Mouse (Mus musculus) intestine, embryonic 16.5 days (tissue): Measurements from ENCODE around the gene Nckipsd. TPM values are rescaled to one million over a fixed set of nuclear protein-coding genes. Genes with fewer than 3 reads are reported as not detected.

ENCODE experiments used
- ATAC-seq: fragments of 200-750 bp; cut with Nextera tagmentation; 2 replicates; pipeline ENCODE4 v1.8.0; 2017; ENCODE audit warnings: moderate TSS enrichment, moderate library complexity
- H3K27ac ChIP-seq: fragments of 300-500 bp; sonication (generic); 2 replicates; pipeline ENCODE4 v1.5.1; 2014; ENCODE audit warnings: mild to moderate bottlenecking, low read length
- H3K27me3 ChIP-seq: fragments of 300-500 bp; sonication (generic); replicated peaks from 2 replicates; pipeline ENCODE4 v1.6.1; 2014; ENCODE audit warnings: low read length, control low read depth, mixed read lengths; ENCODE audit not compliant: control insufficient read depth, insufficient read depth
- H3K36me3 ChIP-seq: fragments of 300-500 bp; sonication (generic); 2 replicates; pipeline ENCODE4 v1.6.1; 2014; ENCODE audit warnings: low read length, control low read depth; ENCODE audit not compliant: control insufficient read depth, insufficient read depth
- H3K4me1 ChIP-seq: fragments of 300-500 bp; sonication (generic); 2 replicates; pipeline ENCODE4 v1.6.1; 2014; ENCODE audit warnings: low read length, control low read depth, mixed read lengths; ENCODE audit not compliant: control insufficient read depth, insufficient read depth
- H3K4me2 ChIP-seq: fragments of 300-500 bp; sonication (generic); 2 replicates; pipeline ENCODE4 v1.6.1; 2014; ENCODE audit warnings: low read depth, low read length, control low read depth
- H3K4me3 ChIP-seq: fragments of 300-500 bp; sonication (generic); 2 replicates; pipeline ENCODE4 v1.5.1; 2014; ENCODE audit warnings: mild to moderate bottlenecking, low read length
- H3K9ac ChIP-seq: fragments of 300-500 bp; sonication (generic); 2 replicates; pipeline ENCODE4 v1.6.1; 2014; ENCODE audit warnings: low read depth, low read length
- H3K9me3 ChIP-seq: fragments of 300-500 bp; sonication (generic); 2 replicates; pipeline ENCODE4 v1.6.1; 2016; ENCODE audit warnings: low read length, control low read depth; ENCODE audit not compliant: control insufficient read depth
- WGBS: fragments of 180-500 bp; shearing (Covaris S2); extraction: QIAGEN DNeasy Blood & Tissue Kit; methylation state at CpG from one replicate; pipeline ENCODE4 v1.1.7; 2014; 5-methylcytosine and 5-hydroxymethylcytosine counted together
- microRNA-seq: library from miRNA; unstranded; fragments of <30 nt; microRNA quantifications from one replicate; pipeline ENCODE4, GENCODE M21; 2016
- polyA plus RNA-seq: library from polyadenylated mRNA; unstranded; fragments of >200 nt; fragmentation: Nextera tagmentation; extraction: Ambion mirVana; gene quantifications from 2 replicates; pipeline ENCODE4 v1.2.1, GENCODE M21; 2015

The Nckipsd gene
- polyA plus RNA-seq, 1 experiment from 2014 or later = 11.3 TPM

DNA sequence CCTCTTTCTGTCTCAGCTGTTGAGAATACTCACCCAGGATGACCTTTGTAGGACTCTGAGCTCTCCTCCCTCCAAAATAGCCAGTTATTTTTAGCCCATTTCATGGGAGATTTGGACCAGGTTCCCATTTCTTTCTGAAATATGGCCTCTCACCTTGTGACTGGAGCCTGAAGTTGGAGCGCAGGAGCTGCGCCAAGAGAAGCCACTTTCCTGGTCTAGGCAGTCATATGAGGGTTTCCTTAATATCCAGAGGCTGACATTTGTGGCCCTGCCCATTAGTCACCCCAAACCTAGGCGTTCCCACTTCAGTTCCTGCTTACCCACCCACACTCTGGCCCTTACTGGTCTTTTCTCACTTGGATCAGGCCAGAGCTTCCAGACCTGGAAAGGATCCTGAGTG lies 44.8 kb downstream of the Nckipsd start, which contains the start of gene Slc26a6:
Gene Slc26a6, plus strand, starts transcription at position 308 of the 400 bp plus-strand sequence.
- H3K36me3 ChIP-seq = no peaks in the 10 kb centered on the region
- H3K4me2 ChIP-seq = peak within 1 kb of the TSS; percentile 81
- H3K9ac ChIP-seq = peak within 1 kb of the TSS; percentile 73
- H3K9me3 ChIP-seq = no peaks in the 10 kb centered on the region
- peaks cover 13% of the 10 kb centered on the region for H3K4me1 ChIP-seq
- peak within 1 kb of the TSS; percentile 83 for H3K27ac ChIP-seq
- WGBS = 83% methylated on average over 3 of the region's 3 CpGs
- H3K4me3 ChIP-seq = peak within 1 kb of the TSS; percentile 72
- no peaks in the 10 kb centered on the region for H3K27me3 ChIP-seq
- ATAC-seq = no peak

DNA sequence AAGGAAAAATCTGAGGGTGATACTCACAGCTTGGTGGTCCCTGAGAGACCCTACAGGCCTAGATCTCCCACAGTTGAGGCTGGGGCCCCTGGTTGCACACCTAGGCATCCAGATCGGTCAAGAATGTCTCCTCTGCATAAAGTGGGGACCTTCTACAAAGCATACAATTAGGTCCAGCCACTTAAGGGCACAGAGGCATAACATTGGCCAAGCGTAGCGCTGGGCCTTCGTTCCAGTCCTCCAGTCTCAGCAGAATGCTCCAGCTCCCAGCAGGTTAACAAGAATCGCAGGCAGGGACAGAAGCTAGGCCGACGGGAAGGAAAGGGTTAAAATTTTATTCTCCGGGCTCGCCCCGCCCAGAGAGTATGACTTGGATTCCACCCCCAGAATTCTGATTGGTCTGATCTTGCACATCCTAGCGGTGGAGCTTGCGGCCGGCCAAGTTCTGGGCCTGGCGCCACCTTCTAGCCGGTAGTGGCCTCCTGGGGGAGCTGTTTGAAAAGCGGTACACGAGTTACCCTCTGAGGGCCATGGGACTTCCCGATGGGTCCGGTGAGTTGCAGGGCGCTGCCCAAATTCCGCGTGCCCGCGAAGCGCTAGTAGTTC lies 45.6 kb downstream of the Nckipsd start:
- Histone ChIP-seq H3K4me1 (peaks cover 18% of the 10 kb centered on the region), H3K27ac (peak overlapping the region; percentile 83), H3K9me3 (no peaks in the 10 kb centered on the region), H3K36me3 (no peaks in the 10 kb centered on the region), H3K9ac (peak overlapping the region; percentile 73), H3K27me3 (no peaks in the 10 kb centered on the region), H3K4me2 (peak overlapping the region; percentile 81), H3K4me3 (peak overlapping the region; percentile 72)
- 3% methylated on average over 25 of the region's 25 CpGs for WGBS
- ATAC-seq = peak; percentile 93

DNA sequence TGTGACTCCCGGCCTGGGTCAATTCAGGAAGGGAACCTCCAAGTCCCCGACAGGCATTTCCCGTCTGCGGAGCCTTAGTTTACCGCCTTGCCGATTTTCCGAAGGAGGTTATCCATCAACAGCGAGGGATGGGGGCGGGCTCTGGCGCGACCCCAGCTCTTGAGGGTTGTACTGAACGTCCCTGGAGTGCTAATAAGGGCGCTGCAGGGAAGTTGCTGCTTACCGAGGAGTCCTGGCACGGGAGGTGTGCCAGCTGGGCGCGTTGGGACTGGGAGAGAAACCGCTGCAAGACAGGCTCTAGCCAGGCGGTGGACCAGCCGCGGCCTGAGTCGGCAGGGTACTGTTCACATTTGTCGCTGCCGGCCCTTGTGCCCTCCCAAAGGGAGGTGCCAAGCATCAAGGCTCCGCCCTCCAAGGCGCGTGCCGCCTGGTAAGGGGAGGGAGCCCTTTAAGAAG lies 46.1 kb downstream of the Nckipsd start:
- peak overlapping the region; percentile 81 for H3K4me2 ChIP-seq
- peak overlapping the region; percentile 73 for H3K9ac ChIP-seq
- H3K4me3 ChIP-seq = peak overlapping the region; percentile 72
- no peaks in the 10 kb centered on the region for H3K36me3 ChIP-seq
- no peaks in the 10 kb centered on the region for H3K9me3 ChIP-seq
- under 1% methylated on average over 28 of the region's 28 CpGs for WGBS
- H3K4me1 ChIP-seq = peaks cover 18% of the 10 kb centered on the region
- peak overlapping the region; percentile 83 for H3K27ac ChIP-seq
- peak; percentile 87 for ATAC-seq
- H3K27me3 ChIP-seq = no peaks in the 10 kb centered on the region

GRCm38 (mm10) chr9:108855335-108855734 lies 47.2 kb downstream of the Nckipsd start:
- peak; percentile 61 for ATAC-seq
- peak overlapping the region; percentile 72 for H3K4me3 ChIP-seq
- no peaks in the 10 kb centered on the region for H3K9me3 ChIP-seq
- peaks cover 18% of the 10 kb centered on the region for H3K4me1 ChIP-seq
- no peaks in the 10 kb centered on the region for H3K27me3 ChIP-seq
- H3K4me2 ChIP-seq = peak overlapping the region; percentile 81
- peak overlapping the region; percentile 83 for H3K27ac ChIP-seq
- H3K9ac ChIP-seq = peak overlapping the region; percentile 73; the same call in 1 of the 2 replicates
- WGBS = 46% methylated on average over 5 of the region's 5 CpGs
- no peaks in the 10 kb centered on the region for H3K36me3 ChIP-seq

DNA sequence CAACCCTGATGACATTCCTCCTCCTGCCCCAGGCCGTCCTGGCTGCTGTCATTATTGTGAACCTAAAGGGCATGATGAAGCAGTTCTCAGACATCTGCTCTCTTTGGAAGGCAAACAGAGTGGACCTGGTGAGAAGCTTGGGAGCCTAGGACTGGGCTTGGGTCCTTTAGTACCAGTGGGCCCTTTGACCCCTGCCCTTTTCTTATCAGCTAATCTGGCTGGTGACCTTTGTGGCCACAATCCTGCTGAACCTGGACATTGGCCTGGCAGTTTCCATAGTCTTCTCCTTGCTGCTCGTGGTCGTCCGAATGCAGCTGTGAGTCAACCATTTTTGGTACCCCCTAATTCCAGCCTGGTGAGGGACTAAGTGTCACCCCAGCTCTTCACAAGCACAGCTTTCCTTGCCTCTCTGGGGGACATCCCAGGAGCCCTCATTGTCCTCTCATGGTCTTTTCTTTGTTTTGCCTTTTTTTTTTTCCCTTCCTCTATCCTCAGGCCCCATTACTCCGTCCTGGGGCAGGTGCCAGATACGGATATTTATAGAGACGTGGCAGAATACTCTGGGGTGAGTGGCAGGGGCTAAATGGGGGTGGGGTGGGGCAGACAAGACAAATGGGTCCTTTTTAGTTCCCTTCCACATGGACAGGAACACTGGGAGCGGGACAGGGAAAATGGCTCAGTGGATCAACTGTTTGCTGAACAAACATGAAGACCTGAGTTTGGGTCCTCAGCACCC lies 50.8 kb downstream of the Nckipsd start:
- Histone ChIP-seq H3K4me1 (peaks cover 7% of the 10 kb centered on the region; the same call in 1 of the 2 replicates), H3K4me2 (no peak overlapping the region), H3K9ac (0 out of 2 replicates have a peak overlapping the region, but pooled peaks have one; percentile 19), H3K36me3 (peaks cover 4% of the 10 kb centered on the region; the same call in 1 of the 2 replicates), H3K4me3 (no peak overlapping the region), H3K27me3 (no peaks in the 10 kb centered on the region), H3K9me3 (no peaks in the 10 kb centered on the region), H3K27ac (no peak overlapping the region)
- ATAC-seq = no peak
- 70% methylated on average over 8 of the region's 8 CpGs for WGBS

Small RNA genes within 50 kb of the gene (microRNA-seq; reads per million reads assigned to microRNA genes)
- not detected for gene Gm23156

Other genes starting within 250 kb of the Nckipsd start
- gene Impdh2, start 248.1 kb upstream of the Nckipsd start, polyA plus RNA-seq = 149 and 173 TPM in 2 replicates
- gene Ndufaf3, start 240.9 kb upstream of the Nckipsd start, polyA plus RNA-seq = 41.1 and 42.1 TPM in 2 replicates
- gene Dalrd3, start 238.5 kb upstream of the Nckipsd start, polyA plus RNA-seq = 100 and 115 TPM in 2 replicates
- 60.7 and 64.4 TPM in 2 replicates for gene Wdr6, start 229.6 kb upstream of the Nckipsd start, polyA plus RNA-seq
- gene P4htm, start 210.7 kb upstream of the Nckipsd start, polyA plus RNA-seq = 4.5 and 5.0 TPM in 2 replicates
- 41.2 and 42.9 TPM in 2 replicates for gene Arih2, start 159.0 kb upstream of the Nckipsd start, polyA plus RNA-seq
- 111 and 117 TPM in 2 replicates for gene Slc25a20, start 146.3 kb upstream of the Nckipsd start, polyA plus RNA-seq
- 32.8 and 36.9 TPM in 2 replicates for gene Prkar2a, start 119.1 kb upstream of the Nckipsd start, polyA plus RNA-seq
- 57.2 and 59.4 TPM in 2 replicates for gene Ip6k2, start 24.6 kb upstream of the Nckipsd start, polyA plus RNA-seq
- 0.47 and 0.61 TPM in 2 replicates for gene Celsr3, start 18.0 kb downstream of the Nckipsd start, polyA plus RNA-seq
- gene Slc26a6, start 44.9 kb downstream of the Nckipsd start, polyA plus RNA-seq = 75.9 and 94.2 TPM in 2 replicates
- 0.18 TPM in 1 of 2 replicates, not detected in the other for gene Tmem89, start 106.3 kb downstream of the Nckipsd start, polyA plus RNA-seq
- gene Uqcrc1, start 128.3 kb downstream of the Nckipsd start, polyA plus RNA-seq = 730 and 748 TPM in 2 replicates
- 0.99 and 1.2 TPM in 2 replicates for gene Col7a1, start 145.2 kb downstream of the Nckipsd start, polyA plus RNA-seq
- gene Ucn2, start 177.6 kb downstream of the Nckipsd start, polyA plus RNA-seq = not detected in 2 replicates
- gene Pfkfb4, start 183.4 kb downstream of the Nckipsd start, polyA plus RNA-seq = 15.1 and 21.7 TPM in 2 replicates
- gene Shisa5, start 230.2 kb downstream of the Nckipsd start, polyA plus RNA-seq = 162 and 184 TPM in 2 replicates